Mouse (Mus musculus) hindbrain, postnatal 0 days (tissue): ENCODE data around the gene Spock3. TPM values are rescaled to one million over a fixed set of nuclear protein-coding genes. Genes with fewer than 3 reads are reported as not detected.

Experiments
- ATAC-seq: fragments of 200-750 bp; cut with Nextera tagmentation; 2 replicates; pipeline ENCODE4 v1.8.0; 2017; ENCODE audit warnings: mild to moderate bottlenecking, moderate TSS enrichment, moderate library complexity
- DNase-seq: peaks from one replicate; pipeline ENCODE4 v3.0.0-alpha.2; 2015; ENCODE audit warnings: low spot score
- H3K27ac ChIP-seq: fragments of 300-500 bp; sonication (generic); 2 replicates; pipeline ENCODE4 v1.5.1; 2014; ENCODE audit warnings: mild to moderate bottlenecking
- H3K27me3 ChIP-seq: fragments of 300-500 bp; sonication (generic); 2 replicates; pipeline ENCODE4 v1.6.1; 2014; ENCODE audit warnings: low read length, mixed read lengths; ENCODE audit not compliant: insufficient read depth
- H3K36me3 ChIP-seq: fragments of 300-500 bp; sonication (generic); 2 replicates; pipeline ENCODE4 v1.6.1; 2014; ENCODE audit warnings: low read length, mixed read lengths; ENCODE audit not compliant: insufficient read depth
- H3K4me1 ChIP-seq: fragments of 300-500 bp; sonication (generic); 2 replicates; pipeline ENCODE4 v1.6.1; 2014; ENCODE audit warnings: antibody characterized with exemption, low read length, mixed read lengths; ENCODE audit not compliant: insufficient read depth
- H3K4me2 ChIP-seq: fragments of 300-500 bp; sonication (generic); 2 replicates; pipeline ENCODE4 v1.6.1; 2014; ENCODE audit warnings: low read depth, mild to moderate bottlenecking, low read length, moderate library complexity, mixed read lengths
- H3K4me3 ChIP-seq: fragments of 300-500 bp; sonication (generic); 2 replicates; pipeline ENCODE4 v1.5.1; 2014; ENCODE audit warnings: low read length
- H3K9ac ChIP-seq: fragments of 300-500 bp; sonication (generic); replicated peaks from 2 replicates; pipeline ENCODE4 v1.6.1; 2014; ENCODE audit warnings: mild to moderate bottlenecking, low read length, moderate library complexity, mixed read lengths
- H3K9me3 ChIP-seq: fragments of 300-500 bp; sonication (generic); 2 replicates; pipeline ENCODE4 v1.6.1; 2016; ENCODE audit warnings: low read length, mixed read lengths
- CTCF ChIP-seq: IDR thresholded peaks from 2 replicates; pipeline ENCODE4 v1.5.1; 2016; ENCODE audit warnings: antibody characterized with exemption, control low read depth, low read depth
- WGBS: fragments of 180-500 bp; shearing (Covaris S2); extraction: QIAGEN DNeasy Blood & Tissue Kit; methylation state at CpG from one replicate; pipeline ENCODE4 v1.1.7; 2014; 5-methylcytosine and 5-hydroxymethylcytosine counted together
- polyA plus RNA-seq: library from polyadenylated mRNA; unstranded; fragments of >200 nt; fragmentation: Nextera tagmentation; extraction: Ambion mirVana; gene quantifications from 2 replicates; pipeline ENCODE4 v1.2.1, GENCODE M21; 2015
- total RNA-seq: library from RNA; depleted of rRNA; stranded (reverse); fragments of >200 nt; gene quantifications from 2 replicates; pipeline ENCODE4 v1.2.3, GENCODE M21; 2014; rRNA removed

Spock3 gene
- 53.7 and 64.7 TPM in 2 replicates for total RNA-seq
- 118 and 126 TPM in 2 replicates for polyA plus RNA-seq

- ATAC-seq (no peak), DNase-seq (no peak)
- TF ChIP-seq CTCF, result no peak
- no peaks in the 10 kb centered on the region for H3K4me1 ChIP-seq
- peak within 1 kb of the TSS; percentile 83 for H3K27ac ChIP-seq
- peak within 1 kb of the TSS; percentile 85 for H3K9ac ChIP-seq
- 30% methylated on average over 2 of the region's 2 CpGs for WGBS
- H3K9me3 ChIP-seq, result no peaks in the 10 kb centered on the region
- peak within 1 kb of the TSS; percentile 77 for H3K4me2 ChIP-seq
- no peaks in the 10 kb centered on the region for H3K36me3 ChIP-seq
- H3K4me3 ChIP-seq, result peak within 1 kb of the TSS; percentile 59
- no peaks in the 10 kb centered on the region for H3K27me3 ChIP-seq
Observed at GRCm38 (mm10) chr8:62950709-62951108, at the start of gene Spock3. Spock3 (plus strand) TSS chr8:62951009.

GRCm38 (mm10) chr8:62951173-62952134, 645 bp downstream of the Spock3 start:
- peak; percentile 76 for DNase-seq
- Histone ChIP-seq H3K9ac (peak overlapping the region; percentile 85), H3K9me3 (no peaks in the 10 kb centered on the region), H3K4me1 (no peaks in the 10 kb centered on the region), H3K27me3 (no peaks in the 10 kb centered on the region), H3K27ac (peak overlapping the region; percentile 83), H3K4me3 (peak overlapping the region; percentile 59), H3K36me3 (no peaks in the 10 kb centered on the region), H3K4me2 (peak overlapping the region; percentile 77)
- peak; percentile 87 for ATAC-seq
- 0% methylated on average over 50 of the region's 50 CpGs for WGBS
- no peak for TF ChIP-seq CTCF

GRCm38 (mm10) chr8:62952481-62952880, 1.7 kb downstream of the Spock3 start:
- Histone ChIP-seq H3K9me3 (no peaks in the 10 kb centered on the region), H3K9ac (peak overlapping the region; percentile 85), H3K4me3 (peak overlapping the region; percentile 59), H3K27ac (0 out of 2 replicates have a peak overlapping the region, but pooled peaks have one; percentile 22), H3K36me3 (no peaks in the 10 kb centered on the region), H3K4me1 (no peaks in the 10 kb centered on the region), H3K4me2 (peak overlapping the region; percentile 77), H3K27me3 (no peaks in the 10 kb centered on the region)
- ATAC-seq (peak; percentile 73), DNase-seq (peak; percentile 56)
- TF ChIP-seq CTCF, result no peak
- WGBS, result 12% methylated on average over 3 of the region's 3 CpGs

GRCm38 (mm10) chr8:62962608-62963007, 11.8 kb downstream of the Spock3 start:
- H3K9me3 ChIP-seq, result no peaks in the 10 kb centered on the region
- ATAC-seq (no peak), DNase-seq (no peak)
- 93% methylated on average over 3 of the region's 3 CpGs for WGBS
- no peaks in the 10 kb centered on the region for H3K27me3 ChIP-seq
- no peak overlapping the region for H3K27ac ChIP-seq
- no peak for TF ChIP-seq CTCF
- no peak overlapping the region for H3K9ac ChIP-seq
- no peaks in the 10 kb centered on the region for H3K4me1 ChIP-seq
- no peak overlapping the region for H3K4me3 ChIP-seq
- no peak overlapping the region for H3K4me2 ChIP-seq
- H3K36me3 ChIP-seq, result no peaks in the 10 kb centered on the region

- peak; percentile 91 for ATAC-seq
- 40% methylated on average over 2 of the region's 2 CpGs for WGBS
- H3K9ac ChIP-seq, result no peak overlapping the region
Observed at GRCm38 (mm10) chr8:62969802-62970372, 19.1 kb downstream of the Spock3 start.

GRCm38 (mm10) chr8:63088984-63089383, 138.2 kb downstream of the Spock3 start:
- Histone ChIP-seq H3K27me3 (no peaks in the 10 kb centered on the region), H3K4me2 (no peak overlapping the region), H3K9me3 (no peaks in the 10 kb centered on the region), H3K4me1 (no peaks in the 10 kb centered on the region), H3K27ac (no peak overlapping the region), H3K36me3 (no peaks in the 10 kb centered on the region), H3K9ac (no peak overlapping the region), H3K4me3 (no peak overlapping the region)
- WGBS, result 85% methylated on average over 3 of the region's 3 CpGs
- ATAC-seq (no peak), DNase-seq (no peak)
- no peak for TF ChIP-seq CTCF

More at GRCm38 (mm10) chr8:62969802-62970372, 19.1 kb downstream of the Spock3 start:
- H3K4me2 ChIP-seq, result no peak overlapping the region
- H3K36me3 ChIP-seq, result no peaks in the 10 kb centered on the region
- TF ChIP-seq CTCF, result no peak
- peak; percentile 61 for DNase-seq
- no peaks in the 10 kb centered on the region for H3K27me3 ChIP-seq
- H3K4me1 ChIP-seq, result no peaks in the 10 kb centered on the region
- H3K9me3 ChIP-seq, result no peaks in the 10 kb centered on the region
- H3K4me3 ChIP-seq, result no peak overlapping the region
- H3K27ac ChIP-seq, result no peak overlapping the region
